Mouse (Mus musculus): ENCODE data around the gene Sod1. TPM values are rescaled to one million over a fixed set of nuclear protein-coding genes. Genes with fewer than 3 reads are reported as not detected.

Sod1 gene
- polyA plus RNA-seq (2012; rRNA removed) (503 and 622 TPM in 2 replicates), polyA plus RNA-seq (2014; fragmentation: Nextera tagmentation; extraction: Ambion mirVana) (1,078 and 1,097 TPM in 2 replicates)

DNA sequence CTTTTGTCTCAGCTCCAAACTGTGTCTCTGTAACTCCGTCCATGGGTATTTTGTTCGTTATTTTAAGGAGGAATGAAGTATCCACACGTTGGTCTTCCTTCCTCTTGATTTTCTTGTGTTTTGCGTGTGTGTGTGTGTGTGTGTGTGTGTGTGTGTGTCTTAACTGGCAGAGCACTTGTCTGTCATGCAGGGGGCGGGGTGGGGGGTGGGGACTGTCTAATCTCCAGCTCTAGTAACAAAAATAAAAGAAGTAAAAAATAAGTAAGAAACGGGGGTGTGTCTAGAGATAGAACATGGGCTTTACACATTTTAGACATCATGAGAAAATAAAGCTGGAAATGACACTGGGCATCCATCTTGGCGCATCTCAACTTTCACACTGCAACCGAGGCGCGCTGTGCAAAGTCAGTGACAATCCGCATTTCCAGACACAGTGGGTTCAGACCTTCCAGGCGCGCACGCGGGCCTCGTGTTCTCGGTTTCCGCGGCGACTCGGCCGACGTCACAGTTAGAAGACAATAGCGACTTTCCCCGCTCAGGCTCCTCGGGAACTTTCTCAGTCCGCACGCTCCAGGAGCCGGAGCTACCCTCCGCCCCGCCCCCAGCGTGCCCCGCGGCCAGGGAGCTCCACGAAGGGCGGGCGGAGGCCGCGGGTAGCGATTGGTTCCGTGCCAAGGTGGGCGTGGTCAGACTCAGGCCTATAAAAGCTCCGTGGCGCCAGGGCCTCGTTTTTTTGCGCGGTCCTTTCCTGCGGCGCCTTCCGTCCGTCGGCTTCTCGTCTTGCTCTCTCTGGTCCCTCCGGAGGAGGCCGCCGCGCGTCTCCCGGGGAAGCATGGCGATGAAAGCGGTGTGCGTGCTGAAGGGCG lies at the start of gene Sod1:
Gene Sod1, plus strand, starts transcription at position 729 of the 866 bp plus-strand sequence.
- WGBS: 2% methylated on average over 62 of the region's 63 CpGs
- Histone ChIP-seq H3K4me2 (replicated peaks; ENCODE audit: low read depth, low read length, severe bottlenecking) (peak within 1 kb of the TSS; percentile 89), H3K4me1 (ENCODE audit: control insufficient read depth, insufficient read depth, low read length) (peaks cover 13% of the 10 kb centered on the region), H3K27me3 (ENCODE audit: control insufficient read depth, insufficient read depth, low read length) (no peaks in the 10 kb centered on the region), H3K4me3 (replicated peaks; ENCODE audit: low read length) (peak within 1 kb of the TSS; percentile 88), H3K9me3 (ENCODE audit: control insufficient read depth, low read length) (no peaks in the 10 kb centered on the region), H3K36me3 (ENCODE audit: control insufficient read depth, insufficient read depth, low read length) (peaks cover 20% of the 10 kb centered on the region), H3K9ac (ENCODE audit: low read depth, low read length, severe bottlenecking) (peak within 1 kb of the TSS; percentile 93), H3K27ac (replicated peaks; ENCODE audit: low read depth, low read length) (peak within 1 kb of the TSS; percentile 92)
- DNase-seq (ENCODE audit: low spot score) (peak; percentile 91), ATAC-seq (ENCODE audit: low FRiP score, low read depth) (peak; percentile 93)
- TF ChIP-seq POLR2A (IDR thresholded peaks at IDR 0.05; ENCODE audit: borderline replicate concordance, extremely low read depth, insufficient read depth, insufficient read length): peak; percentile 91; the same call in 1 of the 2 replicates

DNA sequence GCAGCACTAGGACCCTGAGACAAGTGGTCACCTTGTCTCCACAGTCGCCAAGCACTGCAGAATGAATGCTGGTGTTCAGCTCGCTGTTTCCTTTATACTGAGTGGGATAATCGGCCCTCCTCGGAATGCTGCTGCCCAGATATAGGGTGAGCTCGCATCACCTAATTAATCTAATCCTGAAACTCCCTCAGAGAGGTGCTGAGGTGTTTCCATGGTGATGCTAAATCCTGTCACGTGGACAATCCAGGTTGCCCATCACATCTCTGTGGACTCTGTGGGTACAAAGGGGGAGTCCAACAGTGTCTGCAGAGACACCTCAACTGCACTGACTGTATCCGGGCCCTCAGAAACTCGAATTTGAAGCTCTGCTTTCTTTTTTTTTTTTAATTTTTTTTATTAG lies 49.1 kb upstream of the Sod1 start:
- H3K4me1 ChIP-seq (ENCODE audit: control insufficient read depth, insufficient read depth, low read length): no peaks in the 10 kb centered on the region
- H3K27ac ChIP-seq (replicated peaks; ENCODE audit: low read depth, low read length): no peak overlapping the region
- no peak overlapping the region for H3K4me3 ChIP-seq (replicated peaks; ENCODE audit: low read length)
- H3K27me3 ChIP-seq (ENCODE audit: control insufficient read depth, insufficient read depth, low read length): no peaks in the 10 kb centered on the region
- ATAC-seq (ENCODE audit: low FRiP score, low read depth) (no peak), DNase-seq (ENCODE audit: low spot score) (no peak)
- no peaks in the 10 kb centered on the region for H3K9me3 ChIP-seq (ENCODE audit: control insufficient read depth, low read length)
- TF ChIP-seq POLR2A (IDR thresholded peaks at IDR 0.05; ENCODE audit: borderline replicate concordance, extremely low read depth, insufficient read depth, insufficient read length): no peak
- no peak overlapping the region for H3K9ac ChIP-seq (ENCODE audit: low read depth, low read length, severe bottlenecking)
- H3K36me3 ChIP-seq (ENCODE audit: control insufficient read depth, insufficient read depth, low read length): no peaks in the 10 kb centered on the region
- WGBS: 57% methylated on average over 8 of the region's 8 CpGs
- no peak overlapping the region for H3K4me2 ChIP-seq (replicated peaks; ENCODE audit: low read depth, low read length, severe bottlenecking)

DNA sequence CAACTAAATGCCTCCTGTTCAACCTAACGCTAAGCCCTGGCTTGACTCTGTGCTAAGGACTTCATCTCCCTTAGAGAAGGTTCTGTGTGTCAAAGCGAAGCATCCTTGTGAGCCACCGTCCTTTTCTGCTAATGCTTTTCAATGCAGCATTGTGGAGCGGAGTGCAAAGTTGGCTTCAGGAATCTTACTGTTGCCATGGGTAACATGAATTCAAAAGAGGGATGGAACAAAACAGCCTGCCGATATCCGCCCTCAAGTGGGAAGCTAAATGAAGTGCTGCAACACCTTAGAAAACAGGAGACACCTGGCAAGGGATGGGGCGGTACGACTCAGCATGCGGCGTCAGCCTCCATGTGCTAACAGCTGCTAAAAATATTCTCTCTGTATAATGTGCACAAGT lies 44.1 kb upstream of the Sod1 start:
- Histone ChIP-seq H3K36me3 (ENCODE audit: control insufficient read depth, insufficient read depth, low read length) (no peaks in the 10 kb centered on the region), H3K27ac (replicated peaks; ENCODE audit: low read depth, low read length) (no peak overlapping the region), H3K9me3 (ENCODE audit: control insufficient read depth, low read length) (no peaks in the 10 kb centered on the region), H3K4me2 (replicated peaks; ENCODE audit: low read depth, low read length, severe bottlenecking) (no peak overlapping the region), H3K4me3 (replicated peaks; ENCODE audit: low read length) (no peak overlapping the region), H3K9ac (ENCODE audit: low read depth, low read length, severe bottlenecking) (no peak overlapping the region), H3K27me3 (ENCODE audit: control insufficient read depth, insufficient read depth, low read length) (no peaks in the 10 kb centered on the region), H3K4me1 (ENCODE audit: control insufficient read depth, insufficient read depth, low read length) (no peaks in the 10 kb centered on the region)
- no peak for TF ChIP-seq POLR2A (IDR thresholded peaks at IDR 0.05; ENCODE audit: borderline replicate concordance, extremely low read depth, insufficient read depth, insufficient read length)
- WGBS: 49% methylated on average over 10 of the region's 10 CpGs
- DNase-seq (ENCODE audit: low spot score): peak; percentile 40
- ATAC-seq (ENCODE audit: low FRiP score, low read depth): peak; percentile 73

GRCm38 (mm10) chr16:90177425-90177824 lies 43.1 kb upstream of the Sod1 start:
- H3K9me3 ChIP-seq (ENCODE audit: control insufficient read depth, low read length): no peaks in the 10 kb centered on the region
- H3K9ac ChIP-seq (ENCODE audit: low read depth, low read length, severe bottlenecking): no peak overlapping the region
- H3K27ac ChIP-seq (replicated peaks; ENCODE audit: low read depth, low read length): no peak overlapping the region
- no peaks in the 10 kb centered on the region for H3K4me1 ChIP-seq (ENCODE audit: control insufficient read depth, insufficient read depth, low read length)
- 75% methylated on average over 8 of the region's 8 CpGs for WGBS
- DNase-seq (ENCODE audit: low spot score): no peak
- TF ChIP-seq POLR2A (IDR thresholded peaks at IDR 0.05; ENCODE audit: borderline replicate concordance, extremely low read depth, insufficient read depth, insufficient read length): no peak
- H3K27me3 ChIP-seq (ENCODE audit: control insufficient read depth, insufficient read depth, low read length): no peaks in the 10 kb centered on the region
- ATAC-seq (ENCODE audit: low FRiP score, low read depth): no peak
- no peak overlapping the region for H3K4me2 ChIP-seq (replicated peaks; ENCODE audit: low read depth, low read length, severe bottlenecking)
- H3K36me3 ChIP-seq (ENCODE audit: control insufficient read depth, insufficient read depth, low read length): no peaks in the 10 kb centered on the region
- no peak overlapping the region for H3K4me3 ChIP-seq (replicated peaks; ENCODE audit: low read length)

DNA sequence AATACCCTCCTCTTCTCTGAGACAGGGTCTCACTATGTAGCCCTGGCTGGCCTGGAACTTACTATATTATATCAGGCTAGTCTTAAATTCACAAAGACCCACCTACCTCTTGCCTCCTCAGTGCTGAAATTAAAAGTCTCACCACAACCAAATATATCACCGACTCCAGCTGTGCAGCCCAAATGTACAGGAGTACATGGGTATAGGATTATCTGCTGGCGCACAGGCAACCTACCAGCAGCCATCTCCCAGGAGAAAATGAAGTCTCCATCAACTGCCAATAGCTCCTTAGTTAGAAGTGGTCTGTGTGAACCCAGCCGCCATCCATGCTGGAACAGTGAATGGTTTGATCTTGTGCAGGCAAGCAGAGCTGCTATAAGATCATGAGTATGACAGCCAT lies 42.1 kb upstream of the Sod1 start:
- WGBS: 88% methylated on average over 3 of the region's 3 CpGs

More for the DNA sequence above, 42.1 kb upstream of the Sod1 start:
- H3K9me3 ChIP-seq (ENCODE audit: control insufficient read depth, low read length): no peaks in the 10 kb centered on the region
- no peak overlapping the region for H3K4me2 ChIP-seq (replicated peaks; ENCODE audit: low read depth, low read length, severe bottlenecking)
- ATAC-seq (ENCODE audit: low FRiP score, low read depth): no peak
- H3K27me3 ChIP-seq (ENCODE audit: control insufficient read depth, insufficient read depth, low read length): no peaks in the 10 kb centered on the region
- no peaks in the 10 kb centered on the region for H3K4me1 ChIP-seq (ENCODE audit: control insufficient read depth, insufficient read depth, low read length)
- DNase-seq (ENCODE audit: low spot score): no peak
- H3K4me3 ChIP-seq (replicated peaks; ENCODE audit: low read length): no peak overlapping the region
- TF ChIP-seq POLR2A (IDR thresholded peaks at IDR 0.05; ENCODE audit: borderline replicate concordance, extremely low read depth, insufficient read depth, insufficient read length): no peak
- no peak overlapping the region for H3K27ac ChIP-seq (replicated peaks; ENCODE audit: low read depth, low read length)
- no peaks in the 10 kb centered on the region for H3K36me3 ChIP-seq (ENCODE audit: control insufficient read depth, insufficient read depth, low read length)
- H3K9ac ChIP-seq (ENCODE audit: low read depth, low read length, severe bottlenecking): no peak overlapping the region
